Mouse (Mus musculus): Measurements from ENCODE around the gene Tube1.

- no peak for TF ChIP-seq CTCF (IDR thresholded peaks at IDR 0.05; ENCODE audit: low read depth, low read length)
- no peak for TF ChIP-seq POLR2AphosphoS5 (IDR thresholded peaks at IDR 0.05; ENCODE audit: insufficient replicate concordance, low read depth, low read length)
- no peak for TF ChIP-seq GATA1 (IDR thresholded peaks at IDR 0.05; ENCODE audit: borderline replicate concordance, low read length)
- no peak for TF ChIP-seq TAL1 (conservative IDR thresholded peaks at IDR 0.05; ENCODE audit: low read depth, low read length)
- no peak for TF ChIP-seq GATA2 (IDR thresholded peaks at IDR 0.05; ENCODE audit: borderline replicate concordance, low read depth, low read length)
Measured at GRCm38 (mm10) chr10:39184864-39185544, 51.2 kb downstream of the Tube1 start.

All from G1E (cell line).